12 mouse cellular contexts compared by ENCODE assay signal in the genomic region with DNA sequence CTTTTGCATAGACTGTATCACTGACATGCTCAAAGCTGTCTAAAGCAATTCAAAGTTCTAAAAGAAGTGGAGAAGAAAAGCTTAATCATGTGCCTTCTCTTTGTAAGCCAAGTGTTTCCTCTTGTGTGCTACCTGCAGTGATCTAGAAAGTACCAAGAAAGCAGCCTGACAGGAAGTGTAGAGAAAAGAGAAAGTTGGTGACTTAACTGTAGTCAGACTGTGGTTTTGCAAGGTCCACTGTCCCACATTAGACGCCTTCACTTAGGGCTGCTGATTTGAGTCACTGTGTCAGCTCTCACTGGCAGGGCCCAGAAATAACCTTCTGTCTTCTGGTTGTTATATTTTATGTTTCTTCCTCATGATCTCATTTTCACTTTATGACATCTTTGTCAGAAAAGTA. TPM values are rescaled to one million over a fixed set of nuclear protein-coding genes. Genes with fewer than 3 reads are reported as not detected.
"Had no signal": no experiment of that assay in that cellular context is flagged by ENCODE, and none has a peak within 500 bp of the region (broad histone marks: within the 10 kb centered on the region; RNA-seq: fewer than 3 reads in every experiment).

No protein-coding gene starts in this region.

- H3K4me1 ChIP-seq: kidney, embryonic 15.5 days; limb, embryonic 15.5 days; liver, embryonic 12.5 days; megakaryocyte, embryonic 14.5 days had no signal

- H3K9me3 ChIP-seq: kidney, embryonic 15.5 days; limb, embryonic 15.5 days; liver, embryonic 12.5 days; megakaryocyte, embryonic 14.5 days had no signal

- DNase-seq: kidney, adult 2 months; kidney, postnatal 14 days; lung, embryonic 14.5 days; lung, postnatal 10 days; lung, postnatal 4 days had no signal

- ATAC-seq: liver, embryonic 12.5 days had no signal

- H3K36me3 ChIP-seq: kidney, embryonic 15.5 days; limb, embryonic 15.5 days; liver, embryonic 12.5 days had no signal

- H3K27ac ChIP-seq: kidney, embryonic 15.5 days; limb, embryonic 15.5 days; liver, embryonic 12.5 days; stomach, postnatal 0 days had no signal

- H3K27me3 ChIP-seq: kidney, embryonic 15.5 days; limb, embryonic 15.5 days; liver, embryonic 12.5 days; megakaryocyte, embryonic 14.5 days had no signal

- H3K4me3 ChIP-seq: kidney, embryonic 15.5 days; limb, embryonic 15.5 days; liver, embryonic 12.5 days; megakaryocyte, embryonic 14.5 days had no signal

- H3K4me2 ChIP-seq: kidney, embryonic 15.5 days; limb, embryonic 15.5 days; liver, embryonic 12.5 days; lung, embryonic 14.5 days; midbrain, embryonic 11.5 days had no signal

- H3K9ac ChIP-seq: kidney, embryonic 15.5 days; limb, embryonic 15.5 days; liver, embryonic 12.5 days; lung, embryonic 14.5 days had no signal

RNA-seq across cellular contexts. Expression of a gene that starts 29.1 kb away (rescaled TPM):
- polyA plus RNA-seq: kidney, adult 2 months; large intestine, adult 2 months; stomach, postnatal 0 days had no signal
